Mouse (Mus musculus) embryonic facial prominence, embryonic 15.5 days (tissue): ENCODE data around the gene Col2a1. TPM values are rescaled to one million over a fixed set of nuclear protein-coding genes. Genes with fewer than 3 reads are reported as not detected.

Experiments used
- ATAC-seq: fragments of 200-750 bp; cut with Nextera tagmentation; 2 replicates; pipeline ENCODE4 v1.8.0; 2017; ENCODE audit warnings: low read depth, moderate TSS enrichment; ENCODE audit not compliant: insufficient number of reproducible peaks, low FRiP score, low TSS enrichment
- H3K27ac ChIP-seq: fragments of 300-500 bp; sonication (generic); replicated peaks from 2 replicates; pipeline ENCODE4 v1.5.1; 2015; ENCODE audit warnings: mild to moderate bottlenecking, inconsistent platforms
- H3K27me3 ChIP-seq: fragments of 300-500 bp; sonication (generic); 2 replicates; pipeline ENCODE4 v1.6.1; 2015; ENCODE audit warnings: inconsistent platforms
- H3K36me3 ChIP-seq: fragments of 300-500 bp; sonication (generic); 2 replicates; pipeline ENCODE4 v1.6.1; 2015; ENCODE audit warnings: mild to moderate bottlenecking, inconsistent platforms
- H3K4me1 ChIP-seq: fragments of 300-500 bp; sonication (generic); 2 replicates; pipeline ENCODE4 v1.6.1; 2015; ENCODE audit warnings: inconsistent platforms
- H3K4me2 ChIP-seq: fragments of 300-500 bp; sonication (generic); replicated peaks from 2 replicates; pipeline ENCODE4 v1.6.1; 2015; ENCODE audit warnings: mild to moderate bottlenecking, inconsistent platforms
- H3K4me3 ChIP-seq: fragments of 300-500 bp; sonication (generic); replicated peaks from 2 replicates; pipeline ENCODE4 v1.5.1; 2015; ENCODE audit warnings: mild to moderate bottlenecking, inconsistent platforms
- H3K9ac ChIP-seq: fragments of 300-500 bp; sonication (generic); 2 replicates; pipeline ENCODE4 v1.6.1; 2015; ENCODE audit warnings: inconsistent platforms
- H3K9me3 ChIP-seq: fragments of 300-500 bp; sonication (generic); replicated peaks from 2 replicates; pipeline ENCODE4 v1.6.1; 2016; ENCODE audit warnings: inconsistent platforms
- WGBS: fragments of 180-500 bp; shearing (Covaris S2); methylation state at CpG from one replicate; pipeline ENCODE4 v1.1.7; 2015; 5-methylcytosine and 5-hydroxymethylcytosine counted together
- polyA plus RNA-seq: library from polyadenylated mRNA; unstranded; fragments of >200 nt; fragmentation: Nextera tagmentation; extraction: Ambion mirVana; gene quantifications from 2 replicates; pipeline ENCODE4 v1.2.1, GENCODE M21; 2015

Col2a1 gene
- polyA plus RNA-seq, 1 experiment from 2014 or later, result 386 TPM

DNA sequence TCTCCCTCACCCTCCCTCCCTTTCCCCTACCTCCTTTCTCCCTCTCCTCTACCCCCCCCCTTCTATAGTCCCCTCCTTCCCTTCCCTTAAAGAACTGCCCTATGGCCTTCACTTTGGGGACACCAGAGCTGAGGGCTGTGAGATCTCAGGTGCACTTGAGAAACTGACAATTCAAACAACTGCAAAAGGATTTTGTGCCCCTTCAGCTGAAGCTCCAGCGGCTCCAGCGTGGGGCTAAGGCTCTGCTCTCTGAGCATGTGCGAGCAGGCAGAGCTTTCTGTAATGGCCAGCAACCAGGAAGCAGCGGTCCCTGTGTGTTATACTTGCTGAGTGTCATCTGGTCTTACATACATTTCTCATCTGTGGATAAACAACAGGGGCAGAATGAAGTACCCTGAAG is 48.8 kb downstream of the Col2a1 start:
- H3K27ac ChIP-seq, result no peak overlapping the region
- 17% methylated on average over 4 of the region's 4 CpGs for WGBS
- no peak overlapping the region for H3K4me2 ChIP-seq
- no peak overlapping the region for H3K4me3 ChIP-seq
- no peaks in the 10 kb centered on the region for H3K27me3 ChIP-seq
- peaks cover 13% of the 10 kb centered on the region for H3K4me1 ChIP-seq
- no peak for ATAC-seq
- no peaks in the 10 kb centered on the region for H3K36me3 ChIP-seq
- H3K9ac ChIP-seq, result no peak overlapping the region
- H3K9me3 ChIP-seq, result no peaks in the 10 kb centered on the region

DNA sequence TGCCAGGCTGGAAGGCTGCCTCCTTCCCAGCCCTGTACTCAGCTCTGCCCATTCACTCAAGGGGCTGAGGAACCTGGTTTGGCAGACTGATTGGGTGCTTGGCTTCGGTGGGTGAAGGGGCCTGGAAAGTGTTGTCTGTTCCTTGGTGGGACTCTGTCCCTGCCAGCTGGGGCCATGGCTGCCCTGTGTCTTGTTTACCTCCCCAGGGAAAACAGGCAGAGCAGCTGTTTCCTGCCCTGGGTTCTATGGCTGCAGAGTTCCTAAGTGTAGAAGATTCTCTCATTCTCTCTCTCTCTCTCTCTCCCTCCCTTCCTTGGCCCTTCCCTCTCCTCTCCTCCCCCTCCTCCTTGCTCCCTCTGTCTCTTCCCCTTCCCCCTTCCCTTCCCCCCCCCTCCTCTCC is 49.2 kb downstream of the Col2a1 start:
- 42% methylated on average over 1 of the region's 1 CpGs for WGBS
- ATAC-seq, result no peak
- H3K4me3 ChIP-seq, result no peak overlapping the region
- H3K9me3 ChIP-seq, result no peaks in the 10 kb centered on the region
- no peaks in the 10 kb centered on the region for H3K27me3 ChIP-seq
- no peak overlapping the region for H3K27ac ChIP-seq
- H3K36me3 ChIP-seq, result no peaks in the 10 kb centered on the region
- no peak overlapping the region for H3K4me2 ChIP-seq
- H3K9ac ChIP-seq, result no peak overlapping the region
- peaks cover 18% of the 10 kb centered on the region for H3K4me1 ChIP-seq

DNA sequence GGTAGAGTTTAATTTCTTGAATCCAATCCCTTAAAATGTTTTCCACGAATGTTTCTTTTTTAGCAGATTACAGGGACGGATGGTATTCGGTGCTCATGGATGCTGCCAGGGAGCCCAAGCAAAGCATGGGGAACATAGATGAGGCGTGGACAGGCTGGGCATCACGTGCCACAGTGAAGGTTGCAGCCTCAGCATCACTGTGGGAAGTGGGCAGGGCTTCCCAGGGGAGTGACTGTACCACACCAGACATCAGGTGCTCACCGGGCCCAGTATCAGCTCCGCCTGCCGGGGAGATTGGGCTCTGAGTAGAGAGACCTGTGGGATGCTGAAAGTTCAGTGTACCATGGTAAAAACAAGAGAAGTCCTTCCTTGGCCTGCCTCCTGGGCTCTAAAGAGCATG is 49.8 kb downstream of the Col2a1 start:
- H3K27ac ChIP-seq, result no peak overlapping the region
- H3K27me3 ChIP-seq, result no peaks in the 10 kb centered on the region
- no peak overlapping the region for H3K4me3 ChIP-seq
- no peaks in the 10 kb centered on the region for H3K36me3 ChIP-seq
- ATAC-seq, result no peak
- 75% methylated on average over 8 of the region's 8 CpGs for WGBS
- no peak overlapping the region for H3K4me2 ChIP-seq
- H3K9ac ChIP-seq, result no peak overlapping the region
- H3K4me1 ChIP-seq, result peaks cover 19% of the 10 kb centered on the region
- no peaks in the 10 kb centered on the region for H3K9me3 ChIP-seq

DNA sequence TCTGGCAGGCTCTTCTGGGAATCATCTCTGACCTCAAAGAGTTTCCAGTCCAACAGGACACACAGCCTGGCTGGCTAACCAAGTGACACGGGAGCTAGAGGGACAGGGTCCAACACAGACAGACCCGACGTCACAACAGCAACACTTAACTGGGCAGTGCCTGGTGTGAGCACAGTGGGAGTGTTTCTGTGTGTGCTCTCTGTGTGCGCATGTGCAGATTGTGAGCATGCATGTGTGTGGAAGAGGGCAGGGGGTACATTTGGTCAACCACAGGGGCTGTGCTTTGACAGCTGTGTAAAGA is 51.7 kb downstream of the Col2a1 start:
- H3K27me3 ChIP-seq, result no peaks in the 10 kb centered on the region
- WGBS, result 67% methylated on average over 4 of the region's 4 CpGs
- H3K36me3 ChIP-seq, result no peaks in the 10 kb centered on the region
- ATAC-seq, result no peak
- no peak overlapping the region for H3K9ac ChIP-seq
- H3K4me2 ChIP-seq, result no peak overlapping the region
- no peaks in the 10 kb centered on the region for H3K9me3 ChIP-seq
- H3K4me3 ChIP-seq, result no peak overlapping the region
- H3K4me1 ChIP-seq, result peaks cover 33% of the 10 kb centered on the region
- no peak overlapping the region for H3K27ac ChIP-seq

DNA sequence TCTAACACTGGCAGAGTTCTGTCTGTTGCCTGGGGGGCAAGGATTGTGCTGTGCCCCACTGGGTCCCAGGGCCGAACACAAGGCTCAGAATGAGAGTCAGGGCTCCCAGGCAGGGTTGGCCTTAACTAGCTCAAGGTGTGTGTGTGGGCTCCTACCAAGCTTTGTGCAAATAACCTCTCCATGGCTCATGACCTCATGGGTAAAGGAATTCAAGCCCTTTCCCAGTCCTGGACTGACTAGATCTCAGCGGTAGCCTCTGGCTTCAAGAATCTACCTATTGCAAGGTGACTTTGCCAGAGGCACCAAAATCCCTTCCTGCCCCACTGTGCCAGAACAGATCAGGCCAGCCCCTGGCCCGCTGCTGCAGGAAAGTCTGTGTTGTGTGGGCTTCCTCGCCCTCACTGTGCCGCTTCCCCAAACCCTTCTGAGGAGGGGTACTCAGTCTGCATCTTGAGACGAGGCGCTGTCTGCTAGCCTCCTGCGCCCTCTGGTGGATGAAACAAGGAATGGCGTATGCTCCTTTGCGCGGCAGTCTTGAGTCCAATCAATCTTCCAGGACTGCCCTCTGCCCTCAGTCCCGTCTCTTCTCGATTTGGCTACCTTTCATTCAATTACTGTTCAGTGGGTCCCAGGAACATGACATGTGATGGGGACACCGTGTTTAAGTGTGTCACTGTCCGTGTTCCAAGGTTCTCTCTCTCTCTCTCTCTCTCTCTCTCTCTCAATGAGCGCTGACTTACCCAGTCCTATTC is 52.2 kb downstream of the Col2a1 start:
- no peak overlapping the region for H3K4me2 ChIP-seq
- no peak overlapping the region for H3K4me3 ChIP-seq
- no peak overlapping the region for H3K9ac ChIP-seq
- no peaks in the 10 kb centered on the region for H3K36me3 ChIP-seq
- H3K27me3 ChIP-seq, result no peaks in the 10 kb centered on the region
- ATAC-seq, result no peak
- no peak overlapping the region for H3K27ac ChIP-seq
- peaks cover 33% of the 10 kb centered on the region for H3K4me1 ChIP-seq
- no peaks in the 10 kb centered on the region for H3K9me3 ChIP-seq
- WGBS, result 14% methylated on average over 16 of the region's 16 CpGs

DNA sequence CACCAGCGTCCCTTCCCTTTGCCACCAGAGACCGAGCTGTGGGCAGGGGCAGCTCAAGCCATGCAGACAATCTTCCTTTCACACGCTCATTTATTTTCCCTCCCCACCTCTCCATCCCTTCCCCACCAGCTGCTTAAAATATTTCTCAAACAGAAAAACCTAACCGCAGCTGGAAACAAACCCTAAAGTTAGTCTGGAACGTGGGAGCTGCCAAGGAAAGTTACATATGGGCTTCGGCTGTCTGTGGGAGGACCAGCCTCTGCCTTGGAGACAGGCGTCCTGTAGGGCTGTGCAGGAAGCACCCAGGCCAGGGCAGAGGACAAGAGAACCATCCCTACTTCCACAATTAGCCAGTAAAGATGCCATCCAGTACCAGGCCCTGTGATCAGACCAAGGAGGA is 54.3 kb downstream of the Col2a1 start:
- ATAC-seq, result no peak
- H3K9ac ChIP-seq, result no peak overlapping the region
- H3K4me3 ChIP-seq, result no peak overlapping the region
- 32% methylated on average over 7 of the region's 7 CpGs for WGBS
- no peak overlapping the region for H3K4me2 ChIP-seq
- H3K9me3 ChIP-seq, result no peaks in the 10 kb centered on the region
- H3K4me1 ChIP-seq, result peaks cover 25% of the 10 kb centered on the region
- H3K27me3 ChIP-seq, result no peaks in the 10 kb centered on the region
- H3K36me3 ChIP-seq, result no peaks in the 10 kb centered on the region
- no peak overlapping the region for H3K27ac ChIP-seq

DNA sequence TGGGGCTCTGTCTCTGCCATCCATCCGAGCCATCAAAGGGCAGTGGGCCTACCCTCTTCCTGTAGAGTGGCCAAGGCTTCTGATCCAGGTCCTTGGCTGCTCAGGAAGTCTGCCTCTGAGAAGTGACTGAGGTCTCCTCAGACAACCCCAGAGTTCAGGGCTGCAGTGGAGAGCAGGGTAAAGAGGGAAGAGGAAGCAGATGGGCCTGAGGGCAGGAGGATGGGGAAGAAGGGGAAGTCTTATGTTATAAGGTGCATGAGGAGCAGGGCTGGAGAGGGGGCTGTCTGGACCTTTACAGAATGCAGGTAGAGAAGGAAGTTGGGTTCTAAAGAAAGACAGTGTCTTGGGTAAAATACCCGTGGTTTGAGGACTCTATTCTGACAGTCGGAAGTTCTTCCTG is 54.8 kb downstream of the Col2a1 start:
- no peak for ATAC-seq
- 61% methylated on average over 3 of the region's 3 CpGs for WGBS
- H3K9ac ChIP-seq, result no peak overlapping the region

DNA sequence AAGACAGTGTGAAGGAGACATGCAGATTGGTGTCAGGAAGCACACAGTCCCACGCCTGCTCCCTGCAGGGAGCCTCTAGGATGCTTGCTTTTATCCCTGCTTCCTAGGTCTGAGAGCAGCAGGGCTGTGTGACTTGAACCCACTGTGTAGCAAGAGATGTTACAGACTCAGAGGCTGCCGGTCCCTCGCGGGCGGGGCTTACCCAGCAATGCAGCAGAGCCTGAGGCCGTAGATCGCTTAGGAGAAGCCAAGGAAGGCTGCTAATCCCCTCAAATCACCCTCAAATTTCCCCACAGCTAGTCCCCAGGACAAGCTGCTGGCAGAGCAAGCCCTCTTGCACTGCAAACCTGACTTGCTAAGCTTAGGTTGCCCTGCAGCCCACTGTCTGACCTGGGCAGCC is 55.8 kb downstream of the Col2a1 start:
- Histone ChIP-seq H3K27ac (0 out of 2 replicates have a peak overlapping the region, but pooled peaks have one; percentile 8), H3K27me3 (no peaks in the 10 kb centered on the region), H3K4me2 (no peak overlapping the region), H3K9me3 (no peaks in the 10 kb centered on the region), H3K36me3 (no peaks in the 10 kb centered on the region), H3K9ac (no peak overlapping the region), H3K4me1 (peaks cover 25% of the 10 kb centered on the region), H3K4me3 (no peak overlapping the region)
- ATAC-seq, result no peak
- 29% methylated on average over 7 of the region's 7 CpGs for WGBS

More for the DNA sequence above, 54.8 kb downstream of the Col2a1 start:
- no peak overlapping the region for H3K4me3 ChIP-seq
- H3K27ac ChIP-seq, result peak overlapping the region; percentile 8; the same call in 1 of the 2 replicates
- no peaks in the 10 kb centered on the region for H3K27me3 ChIP-seq
- H3K4me1 ChIP-seq, result peaks cover 25% of the 10 kb centered on the region
- no peaks in the 10 kb centered on the region for H3K9me3 ChIP-seq
- H3K4me2 ChIP-seq, result no peak overlapping the region
- H3K36me3 ChIP-seq, result no peaks in the 10 kb centered on the region

DNA sequence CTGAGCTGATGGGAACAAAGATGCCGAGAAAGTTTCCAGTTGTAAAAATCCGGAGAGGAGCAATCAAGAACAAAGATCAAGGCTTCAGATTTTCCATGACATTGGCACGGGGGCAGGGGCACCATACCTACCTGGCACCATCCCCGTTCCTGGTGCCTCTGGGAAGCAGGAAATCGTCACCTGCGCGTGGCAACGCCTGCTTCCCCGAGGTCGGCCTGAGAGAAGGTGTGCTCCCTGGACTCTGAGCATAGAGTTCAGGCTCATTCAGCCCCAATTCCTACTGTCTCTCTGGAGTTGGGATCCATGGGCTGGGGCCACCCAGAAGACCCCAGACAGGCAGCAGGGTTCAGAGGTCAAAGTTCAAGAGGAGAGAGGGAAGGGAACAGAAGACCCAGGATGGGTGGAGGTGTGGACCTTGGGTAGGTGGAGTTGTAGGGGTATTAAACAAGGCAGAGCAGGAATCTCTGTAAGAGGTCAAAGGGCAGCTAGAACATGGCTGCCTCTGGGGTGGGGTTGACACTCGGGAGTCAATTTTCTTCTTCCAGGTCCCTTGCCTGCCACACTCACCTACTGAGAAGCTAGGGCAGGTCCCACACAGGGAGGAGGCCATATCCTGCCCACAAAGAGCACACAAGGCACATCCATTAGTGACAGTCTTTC is 58.7 kb downstream of the Col2a1 start:
- no peaks in the 10 kb centered on the region for H3K9me3 ChIP-seq
- ATAC-seq, result no peak; the same call in 1 of the 2 replicates
- H3K9ac ChIP-seq, result no peak overlapping the region
- no peak overlapping the region for H3K4me2 ChIP-seq
- 73% methylated on average over 10 of the region's 11 CpGs for WGBS
- no peaks in the 10 kb centered on the region for H3K36me3 ChIP-seq
- H3K27me3 ChIP-seq, result no peaks in the 10 kb centered on the region
- no peak overlapping the region for H3K4me3 ChIP-seq
- H3K4me1 ChIP-seq, result peaks cover 20% of the 10 kb centered on the region
- no peak overlapping the region for H3K27ac ChIP-seq

DNA sequence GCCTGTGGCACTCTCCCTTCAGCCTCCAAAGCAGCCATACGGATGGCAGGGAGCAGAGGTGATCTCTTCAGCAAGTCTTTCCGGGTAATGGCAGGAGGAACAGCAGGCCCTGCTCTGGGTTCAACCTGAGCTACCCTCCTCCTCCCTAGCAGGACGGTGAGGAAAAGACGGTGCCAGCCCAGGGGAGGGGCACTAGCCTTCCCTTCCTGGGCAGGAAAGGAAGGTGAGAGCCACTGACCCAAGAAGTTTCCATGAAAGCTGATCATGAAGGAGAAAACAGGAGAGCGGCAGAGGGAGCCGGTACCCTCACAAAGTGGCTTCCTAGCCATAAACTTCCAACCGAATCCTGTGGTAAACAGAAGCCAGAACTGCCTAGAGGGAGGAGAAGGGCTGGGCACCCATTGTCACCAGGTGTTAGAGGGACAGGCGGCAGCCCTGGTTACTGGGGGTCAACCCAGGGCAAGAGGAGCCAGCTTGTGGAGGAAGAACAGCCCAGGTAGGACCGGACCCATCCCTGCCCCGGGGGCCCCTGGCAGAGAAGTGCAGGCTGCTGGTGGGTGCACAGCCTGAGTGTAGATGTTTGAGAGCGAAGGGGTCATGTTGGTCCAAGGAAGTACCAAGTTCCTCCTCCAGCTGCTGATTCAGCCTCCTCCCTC is 59.4 kb downstream of the Col2a1 start:
- no peak for ATAC-seq
- WGBS, result 71% methylated on average over 11 of the region's 11 CpGs
- H3K9ac ChIP-seq, result no peak overlapping the region
- H3K4me1 ChIP-seq, result peaks cover 15% of the 10 kb centered on the region
- no peak overlapping the region for H3K27ac ChIP-seq
- H3K4me3 ChIP-seq, result no peak overlapping the region
- no peaks in the 10 kb centered on the region for H3K27me3 ChIP-seq
- no peaks in the 10 kb centered on the region for H3K9me3 ChIP-seq
- H3K4me2 ChIP-seq, result no peak overlapping the region
- H3K36me3 ChIP-seq, result no peaks in the 10 kb centered on the region

DNA sequence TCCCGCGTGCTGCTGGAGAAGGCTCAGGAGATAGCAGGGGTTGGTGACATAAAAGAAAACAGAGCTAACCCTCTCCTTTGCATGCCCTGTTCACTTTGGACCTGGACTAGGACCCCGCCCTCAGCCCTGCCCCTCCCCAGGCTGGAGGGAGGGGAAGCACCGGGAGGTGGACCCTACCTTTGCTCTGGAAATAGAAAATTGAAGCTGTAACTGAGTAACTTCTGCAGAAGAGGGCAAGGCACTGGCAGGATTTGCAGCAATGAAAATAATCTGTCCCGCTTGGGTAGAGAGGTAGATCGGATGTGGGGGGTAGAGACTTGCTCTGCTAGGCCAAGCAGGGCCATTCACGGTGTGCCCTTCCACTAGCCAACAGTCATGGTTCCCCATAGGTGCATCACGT is 61.1 kb downstream of the Col2a1 start:
- H3K27me3 ChIP-seq, result no peaks in the 10 kb centered on the region
- H3K9me3 ChIP-seq, result no peaks in the 10 kb centered on the region
- no peaks in the 10 kb centered on the region for H3K36me3 ChIP-seq
- peaks cover 6% of the 10 kb centered on the region; the same call in 1 of the 2 replicates for H3K4me1 ChIP-seq
- H3K9ac ChIP-seq, result no peak overlapping the region
- no peak overlapping the region for H3K4me3 ChIP-seq
- ATAC-seq, result no peak
- no peak overlapping the region for H3K27ac ChIP-seq
- 88% methylated on average over 8 of the region's 8 CpGs for WGBS
- no peak overlapping the region for H3K4me2 ChIP-seq
